Mouse (Mus musculus): ENCODE results near the gene Slc35a3. TPM values are rescaled to one million over a fixed set of nuclear protein-coding genes. Genes with fewer than 3 reads are reported as not detected.

Gene Slc35a3
- polyA plus RNA-seq, 1 experiment from 2014 or later, result 7.9 TPM

DNA sequence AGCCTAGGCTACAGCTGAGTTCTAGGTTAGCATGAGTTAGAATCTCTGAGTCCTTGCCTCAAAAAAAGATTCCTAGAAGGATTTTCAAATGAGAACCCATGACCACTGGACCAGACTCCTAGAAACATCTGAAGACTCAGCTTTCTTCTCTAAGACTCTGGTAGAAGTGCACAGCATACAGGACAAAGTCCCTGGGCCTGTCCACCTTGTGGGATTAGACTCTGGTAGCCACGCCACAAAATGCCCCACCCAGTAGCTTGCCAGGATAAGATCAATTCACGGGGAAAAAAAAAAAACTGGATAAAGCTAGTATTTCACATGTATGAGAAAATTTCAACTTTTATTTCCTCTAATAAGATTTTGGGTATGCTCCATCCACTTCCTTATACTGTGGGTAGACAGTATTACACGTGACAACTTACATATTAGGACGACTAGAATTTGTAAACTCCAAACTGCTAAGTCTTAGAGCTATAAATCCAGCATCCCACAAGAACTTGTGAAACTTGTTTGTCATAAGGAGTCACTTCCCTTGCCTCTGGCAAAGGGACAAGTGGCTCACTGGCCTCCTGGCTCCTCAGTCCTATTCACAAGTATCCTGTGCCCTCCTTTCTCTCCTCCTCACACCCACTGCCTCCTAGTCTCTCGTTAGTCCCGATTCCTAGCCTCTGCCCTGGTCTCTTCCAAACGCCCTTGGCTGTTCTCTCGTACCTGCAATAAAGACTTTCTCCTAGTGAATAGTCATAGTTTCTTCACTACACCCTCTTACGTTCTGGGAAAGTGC, 74.7 kb downstream of the Slc35a3 start:
- no peak for ATAC-seq (ENCODE audit: low read depth)

DNA sequence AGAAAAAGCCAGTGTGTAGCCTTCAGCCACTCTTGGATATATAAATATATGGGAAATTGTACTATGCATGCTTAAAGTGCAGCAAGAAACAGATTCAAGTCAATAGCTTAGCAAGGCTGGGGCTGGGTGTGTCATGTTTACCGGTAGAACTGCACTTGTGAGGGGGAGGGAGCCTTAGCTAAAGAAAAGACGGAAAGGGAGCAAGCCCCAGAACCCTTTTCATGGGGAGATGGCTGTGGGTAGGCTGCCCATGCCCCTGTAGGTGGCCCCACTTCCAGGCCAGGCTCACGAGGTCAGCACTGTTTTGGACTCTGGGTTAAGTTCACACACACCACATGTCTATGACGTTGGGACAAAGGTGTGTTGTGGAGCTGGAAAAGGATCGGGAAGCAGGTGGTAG, 76.8 kb downstream of the Slc35a3 start:
- H3K9me3 ChIP-seq (replicated peaks), result no peaks in the 10 kb centered on the region
- no peak overlapping the region for H3K9ac ChIP-seq
- 74% methylated on average over 5 of the region's 5 CpGs for WGBS (ENCODE audit: insufficient replicate concordance)
- no peaks in the 10 kb centered on the region for H3K27me3 ChIP-seq
- H3K4me2 ChIP-seq, result no peak overlapping the region
- peaks cover 85% of the 10 kb centered on the region for H3K36me3 ChIP-seq
- DNase-seq, result no peak
- no peak for ATAC-seq (ENCODE audit: low read depth)
- no peak overlapping the region for H3K4me3 ChIP-seq (replicated peaks)
- H3K27ac ChIP-seq, result no peak overlapping the region
- H3K4me1 ChIP-seq (replicated peaks), result peaks cover 7% of the 10 kb centered on the region

More for the DNA sequence above, 74.7 kb downstream of the Slc35a3 start:
- 79% methylated on average over 9 of the region's 9 CpGs for WGBS (ENCODE audit: insufficient replicate concordance)
- Histone ChIP-seq H3K27me3 (no peaks in the 10 kb centered on the region), H3K9ac (no peak overlapping the region), H3K36me3 (peaks cover 88% of the 10 kb centered on the region), H3K4me2 (no peak overlapping the region), H3K4me1 (replicated peaks) (peaks cover 7% of the 10 kb centered on the region), H3K4me3 (replicated peaks) (no peak overlapping the region), H3K27ac (no peak overlapping the region), H3K9me3 (replicated peaks) (no peaks in the 10 kb centered on the region)
- DNase-seq, result no peak

DNA sequence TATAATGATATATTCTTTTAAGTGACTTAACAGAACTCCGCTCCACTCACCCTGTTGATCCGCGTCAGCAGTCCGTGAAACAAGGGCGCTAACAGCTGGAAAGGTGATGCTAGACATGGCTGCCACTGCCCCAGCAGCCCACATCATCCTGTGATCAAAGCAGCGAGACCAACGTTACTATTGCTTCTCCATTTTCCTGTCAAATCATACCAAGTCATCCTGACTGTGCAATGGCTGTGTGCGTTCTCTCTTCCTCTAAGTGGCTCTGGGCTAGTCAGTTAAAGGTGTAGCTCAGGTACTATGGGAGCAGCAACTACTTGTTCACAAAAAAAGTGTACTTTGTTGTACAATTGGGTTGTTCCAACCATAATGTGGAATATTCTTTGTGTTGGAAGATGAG, 77.8 kb downstream of the Slc35a3 start:
- Histone ChIP-seq H3K9ac (no peak overlapping the region), H3K27me3 (no peaks in the 10 kb centered on the region), H3K27ac (no peak overlapping the region), H3K4me1 (replicated peaks) (peaks cover 2% of the 10 kb centered on the region), H3K9me3 (replicated peaks) (no peaks in the 10 kb centered on the region), H3K4me3 (replicated peaks) (no peak overlapping the region), H3K4me2 (no peak overlapping the region), H3K36me3 (peaks cover 85% of the 10 kb centered on the region)
- 0 out of 2 replicates have a peak, but pooled peaks have one; percentile 30 for ATAC-seq (ENCODE audit: low read depth)
- 83% methylated on average over 8 of the region's 8 CpGs for WGBS (ENCODE audit: insufficient replicate concordance)
- no peak for DNase-seq

DNA sequence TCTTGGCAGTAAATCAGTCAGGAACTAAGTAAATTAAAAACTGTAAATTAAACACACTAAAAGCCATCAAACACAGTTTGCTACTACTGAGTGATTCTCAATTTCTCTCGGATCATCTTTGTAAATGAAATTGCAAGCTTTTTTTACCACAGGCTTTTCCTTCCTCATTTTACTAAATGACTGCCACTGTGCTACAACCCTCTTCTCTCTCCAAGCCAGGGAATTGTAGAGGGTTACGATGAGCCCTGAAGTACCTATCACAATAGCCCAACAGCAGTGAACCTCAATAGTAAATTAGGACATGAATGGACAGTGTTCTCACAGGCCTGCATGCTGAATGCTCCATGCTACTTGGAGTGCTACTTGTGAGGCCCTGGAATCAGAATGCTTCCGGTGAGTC, 78.5 kb downstream of the Slc35a3 start:
- WGBS (ENCODE audit: insufficient replicate concordance), result 77% methylated on average over 3 of the region's 3 CpGs
- H3K27me3 ChIP-seq, result no peaks in the 10 kb centered on the region
- no peak; the same call in 1 of the 2 replicates for ATAC-seq (ENCODE audit: low read depth)
- DNase-seq, result no peak
- H3K4me2 ChIP-seq, result no peak overlapping the region
- H3K36me3 ChIP-seq, result peaks cover 77% of the 10 kb centered on the region
- H3K4me3 ChIP-seq (replicated peaks), result no peak overlapping the region
- H3K27ac ChIP-seq, result no peak overlapping the region
- H3K4me1 ChIP-seq (replicated peaks), result no peaks in the 10 kb centered on the region
- H3K9ac ChIP-seq, result no peak overlapping the region
- H3K9me3 ChIP-seq (replicated peaks), result no peaks in the 10 kb centered on the region

DNA sequence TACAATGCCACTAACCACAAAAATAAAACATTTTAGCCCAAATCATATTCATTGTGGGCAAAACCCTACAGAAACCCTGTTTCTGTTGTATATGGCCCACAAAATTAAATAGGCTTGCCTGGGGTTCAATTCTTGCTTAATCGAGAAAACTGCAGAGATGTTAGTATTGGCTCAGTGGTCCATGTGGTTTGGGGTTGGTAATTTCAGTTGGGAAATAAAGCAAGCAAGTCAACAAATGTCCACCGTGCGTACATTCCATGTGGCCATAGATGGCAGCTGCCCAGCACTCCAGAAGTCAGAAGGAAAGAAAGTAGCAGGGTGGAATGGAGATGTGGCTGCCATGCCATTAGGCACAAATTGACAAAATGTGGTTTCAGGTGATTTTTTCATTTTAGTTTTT, 79.7 kb downstream of the Slc35a3 start:
- no peak overlapping the region for H3K4me2 ChIP-seq
- no peak for DNase-seq
- 83% methylated on average over 3 of the region's 3 CpGs for WGBS (ENCODE audit: insufficient replicate concordance)
- no peaks in the 10 kb centered on the region for H3K4me1 ChIP-seq (replicated peaks)
- ATAC-seq (ENCODE audit: low read depth), result no peak
- H3K27ac ChIP-seq, result no peak overlapping the region
- H3K9ac ChIP-seq, result no peak overlapping the region
- no peak overlapping the region for H3K4me3 ChIP-seq (replicated peaks)
- no peaks in the 10 kb centered on the region for H3K27me3 ChIP-seq
- no peaks in the 10 kb centered on the region for H3K9me3 ChIP-seq (replicated peaks)
- H3K36me3 ChIP-seq, result peaks cover 69% of the 10 kb centered on the region

DNA sequence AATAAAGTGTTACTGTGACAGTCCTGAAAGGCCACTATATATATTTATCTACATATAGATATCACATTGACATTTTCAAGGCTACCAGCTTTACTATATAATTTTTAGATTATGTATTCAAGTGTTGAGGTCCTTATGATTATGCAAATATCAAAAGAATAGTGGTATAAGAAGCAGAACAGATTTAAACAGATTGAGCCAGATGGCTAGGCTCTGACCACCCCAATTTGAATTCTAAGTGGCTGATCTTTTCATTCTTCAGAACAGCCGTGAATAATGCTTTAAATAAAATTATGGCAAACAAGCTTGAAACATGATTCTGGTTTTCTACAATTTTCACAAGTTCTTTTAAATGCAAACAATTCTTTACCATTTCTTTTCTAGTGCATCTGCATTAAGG, 81.2 kb downstream of the Slc35a3 start:
- WGBS (ENCODE audit: insufficient replicate concordance), result 83% methylated on average over 1 of the region's 1 CpGs
- H3K27me3 ChIP-seq, result no peaks in the 10 kb centered on the region

DNA sequence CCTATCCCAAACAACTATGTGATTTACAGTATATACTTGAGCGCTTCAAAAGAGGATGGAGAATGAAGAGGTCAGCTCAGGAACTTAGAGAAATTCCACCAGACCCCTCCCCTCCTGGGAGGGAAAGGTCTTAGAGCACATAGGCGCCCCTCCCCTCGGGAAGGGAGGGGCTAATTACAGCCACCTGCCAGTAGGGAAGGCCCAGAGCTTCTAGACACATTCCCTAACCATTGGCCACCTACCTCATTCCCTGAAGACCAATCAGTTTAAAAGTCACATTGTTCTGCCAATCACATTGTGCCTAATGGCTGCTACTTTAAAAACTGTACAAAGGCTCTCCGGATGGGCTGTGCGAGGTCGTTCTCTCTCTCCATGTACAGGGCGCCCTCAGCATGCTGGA, 90.0 kb downstream of the Slc35a3 start:
- no peak overlapping the region for H3K27ac ChIP-seq
- ATAC-seq (ENCODE audit: low read depth) (no peak), DNase-seq (no peak)
- no peaks in the 10 kb centered on the region for H3K27me3 ChIP-seq
- WGBS (ENCODE audit: insufficient replicate concordance), result 90% methylated on average over 7 of the region's 7 CpGs
- H3K9me3 ChIP-seq (replicated peaks), result no peaks in the 10 kb centered on the region
- H3K9ac ChIP-seq, result no peak overlapping the region
- H3K36me3 ChIP-seq, result peaks cover 64% of the 10 kb centered on the region
- H3K4me3 ChIP-seq (replicated peaks), result no peak overlapping the region
- H3K4me1 ChIP-seq (replicated peaks), result peaks cover 19% of the 10 kb centered on the region
- H3K4me2 ChIP-seq, result no peak overlapping the region

More for the DNA sequence above, 81.2 kb downstream of the Slc35a3 start:
- Histone ChIP-seq H3K4me2 (no peak overlapping the region), H3K4me1 (replicated peaks) (no peaks in the 10 kb centered on the region), H3K36me3 (peaks cover 74% of the 10 kb centered on the region), H3K4me3 (replicated peaks) (no peak overlapping the region), H3K27ac (no peak overlapping the region), H3K9me3 (replicated peaks) (no peaks in the 10 kb centered on the region), H3K9ac (no peak overlapping the region)
- ATAC-seq (ENCODE audit: low read depth) (no peak), DNase-seq (no peak)

DNA sequence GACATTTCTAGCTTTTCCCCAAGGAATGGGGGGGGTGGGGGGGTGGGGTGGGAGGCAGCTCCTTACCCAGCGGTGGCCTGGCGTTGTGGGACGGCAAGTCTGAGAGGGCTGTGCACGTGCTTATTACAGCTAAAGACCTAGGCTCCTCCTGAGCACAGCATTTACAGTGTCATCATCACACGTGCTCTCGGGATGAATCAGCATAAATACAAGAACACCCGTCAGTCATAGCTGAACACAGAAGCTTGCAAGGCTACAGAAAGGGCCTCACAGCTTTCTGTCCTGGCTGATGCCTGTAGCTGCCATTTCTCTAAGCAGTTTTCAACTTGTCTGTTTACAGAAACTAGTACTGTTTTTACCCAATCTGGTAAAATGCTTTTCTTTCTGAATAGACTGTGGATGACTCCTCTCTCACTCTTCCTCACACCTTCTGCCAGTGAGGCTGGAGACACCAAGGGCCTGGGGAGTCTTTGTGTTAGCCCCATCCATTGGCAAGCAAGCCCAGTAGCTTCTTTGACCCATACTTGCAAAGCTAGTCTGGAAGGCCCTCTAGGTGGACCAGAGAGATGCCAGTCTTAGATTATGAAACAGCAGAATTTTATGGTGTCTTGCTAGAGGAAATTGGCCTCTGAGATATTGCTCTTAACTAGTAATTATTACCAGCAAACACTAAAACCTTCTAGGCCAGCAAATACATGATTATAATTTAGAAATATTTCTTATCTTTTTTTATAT, 91.8 kb downstream of the Slc35a3 start:
- Histone ChIP-seq H3K9me3 (replicated peaks) (no peaks in the 10 kb centered on the region), H3K27ac (peak overlapping the region; percentile 73), H3K9ac (0 out of 2 replicates have a peak overlapping the region, but pooled peaks have one; percentile 15), H3K4me2 (no peak overlapping the region), H3K27me3 (no peaks in the 10 kb centered on the region), H3K4me1 (replicated peaks) (peaks cover 23% of the 10 kb centered on the region), H3K4me3 (replicated peaks) (no peak overlapping the region), H3K36me3 (peaks cover 57% of the 10 kb centered on the region)
- ATAC-seq (ENCODE audit: low read depth) (peak; percentile 93), DNase-seq (peak; percentile 42)
- WGBS (ENCODE audit: insufficient replicate concordance), result 55% methylated on average over 7 of the region's 7 CpGs

Other genes with a start within 250 kb of the Slc35a3 start
- 40.3 and 43.3 TPM in 2 replicates for gene Rtca, start 204.6 kb downstream of the Slc35a3 start, polyA plus RNA-seq (2015; fragmentation: Nextera tagmentation; extraction: Ambion mirVana)
- 9.1 and 11.9 TPM in 2 replicates for gene Dbt, start 199.8 kb downstream of the Slc35a3 start, polyA plus RNA-seq (2015; fragmentation: Nextera tagmentation; extraction: Ambion mirVana)
- 3.3 and 3.4 TPM in 2 replicates for gene Lrrc39, start 149.9 kb downstream of the Slc35a3 start, polyA plus RNA-seq (2015; fragmentation: Nextera tagmentation; extraction: Ambion mirVana)
- gene Sass6, start 117.8 kb downstream of the Slc35a3 start, polyA plus RNA-seq (2015; fragmentation: Nextera tagmentation; extraction: Ambion mirVana), result 20.7 and 27.2 TPM in 2 replicates
- 9.5 and 11.8 TPM in 2 replicates for gene Trmt13, start 98.2 kb downstream of the Slc35a3 start, polyA plus RNA-seq (2015; fragmentation: Nextera tagmentation; extraction: Ambion mirVana)
- gene Mfsd14a, start 50.2 kb downstream of the Slc35a3 start, polyA plus RNA-seq (2015; fragmentation: Nextera tagmentation; extraction: Ambion mirVana), result 35.5 and 42.8 TPM in 2 replicates
- gene Gm43191, start 31.6 kb downstream of the Slc35a3 start, polyA plus RNA-seq (2015; fragmentation: Nextera tagmentation; extraction: Ambion mirVana), result not detected in 2 replicates
- 4.4 and 6.0 TPM in 2 replicates for gene Agl, start 95.3 kb upstream of the Slc35a3 start, polyA plus RNA-seq (2015; fragmentation: Nextera tagmentation; extraction: Ambion mirVana)
- gene Frrs1, start 146.6 kb upstream of the Slc35a3 start, polyA plus RNA-seq (2015; fragmentation: Nextera tagmentation; extraction: Ambion mirVana), result 37.6 and 46.4 TPM in 2 replicates

All from liver, embryonic 13.5 days (tissue).